Mouse (Mus musculus) lung, embryonic 16.5 days (tissue): ENCODE measurements around the gene Ncbp3. TPM values are rescaled to one million over a fixed set of nuclear protein-coding genes. Genes with fewer than 3 reads are reported as not detected.

ENCODE experiments used
- ATAC-seq: fragments of 200-750 bp; cut with Nextera tagmentation; 2 replicates; pipeline ENCODE4 v1.8.0; 2017; ENCODE audit warnings: low read depth, mild to moderate bottlenecking, moderate library complexity
- H3K27ac ChIP-seq: fragments of 300-500 bp; sonication (generic); 2 replicates; pipeline ENCODE4 v1.5.1; 2014; ENCODE audit warnings: mild to moderate bottlenecking, control low read depth, low read length
- H3K27me3 ChIP-seq: fragments of 300-500 bp; sonication (generic); 2 replicates; pipeline ENCODE4 v1.6.1; 2014; ENCODE audit warnings: low read depth, low read length, mixed read lengths; ENCODE audit not compliant: control insufficient read depth, insufficient read depth
- H3K36me3 ChIP-seq: fragments of 300-500 bp; sonication (generic); 2 replicates; pipeline ENCODE4 v1.6.1; 2014; ENCODE audit warnings: low read length; ENCODE audit not compliant: control insufficient read depth, insufficient read depth
- H3K4me1 ChIP-seq: fragments of 300-500 bp; sonication (generic); replicated peaks from 2 replicates; pipeline ENCODE4 v1.6.1; 2014; ENCODE audit warnings: low read length, mixed read lengths; ENCODE audit not compliant: control insufficient read depth, insufficient read depth
- H3K4me2 ChIP-seq: fragments of 300-500 bp; sonication (generic); 2 replicates; pipeline ENCODE4 v1.6.1; 2014; ENCODE audit warnings: low read depth, low read length, control low read depth
- H3K4me3 ChIP-seq: fragments of 300-500 bp; sonication (generic); 2 replicates; pipeline ENCODE4 v1.5.1; 2014; ENCODE audit warnings: mild to moderate bottlenecking, low read length, control low read depth
- H3K9ac ChIP-seq: fragments of 300-500 bp; sonication (generic); 2 replicates; pipeline ENCODE4 v1.6.1; 2014; ENCODE audit warnings: low read length, control low read depth
- H3K9me3 ChIP-seq: fragments of 300-500 bp; sonication (generic); 2 replicates; pipeline ENCODE4 v1.6.1; 2016; ENCODE audit warnings: low read length; ENCODE audit not compliant: control insufficient read depth
- WGBS: fragments of 180-500 bp; shearing (Covaris S2); extraction: QIAGEN DNeasy Blood & Tissue Kit; methylation state at CpG from one replicate; pipeline ENCODE4 v1.1.7; 2014; 5-methylcytosine and 5-hydroxymethylcytosine counted together
- polyA plus RNA-seq: library from polyadenylated mRNA; unstranded; fragments of >200 nt; fragmentation: Nextera tagmentation; extraction: Ambion mirVana; gene quantifications from 2 replicates; pipeline ENCODE4 v1.2.1, GENCODE M21; 2015

Gene Ncbp3
- polyA plus RNA-seq, 1 experiment from 2014 or later, result 11.7 TPM

GRCm38 (mm10) chr11:73076733-73077132, 29.1 kb downstream of the Ncbp3 start:
- Histone ChIP-seq H3K4me2 (no peak overlapping the region), H3K9me3 (no peaks in the 10 kb centered on the region), H3K4me3 (no peak overlapping the region), H3K36me3 (peaks cover 66% of the 10 kb centered on the region), H3K9ac (no peak overlapping the region), H3K27ac (no peak overlapping the region), H3K4me1 (no peaks in the 10 kb centered on the region), H3K27me3 (no peaks in the 10 kb centered on the region)
- ATAC-seq, result no peak
- WGBS, result 62% methylated on average over 4 of the region's 4 CpGs

GRCm38 (mm10) chr11:73077211-73077720, 29.7 kb downstream of the Ncbp3 start:
- no peak for ATAC-seq
- no peak overlapping the region for H3K4me3 ChIP-seq
- H3K9ac ChIP-seq, result no peak overlapping the region
- H3K36me3 ChIP-seq, result peaks cover 71% of the 10 kb centered on the region
- no peak overlapping the region for H3K4me2 ChIP-seq
- no peaks in the 10 kb centered on the region for H3K9me3 ChIP-seq
- H3K27ac ChIP-seq, result no peak overlapping the region
- no peaks in the 10 kb centered on the region for H3K4me1 ChIP-seq
- 88% methylated on average over 6 of the region's 6 CpGs for WGBS
- no peaks in the 10 kb centered on the region for H3K27me3 ChIP-seq

- Histone ChIP-seq H3K9me3 (no peaks in the 10 kb centered on the region), H3K4me2 (no peak overlapping the region), H3K4me3 (no peak overlapping the region), H3K27ac (no peak overlapping the region), H3K9ac (no peak overlapping the region), H3K4me1 (no peaks in the 10 kb centered on the region), H3K36me3 (peaks cover 65% of the 10 kb centered on the region), H3K27me3 (no peaks in the 10 kb centered on the region)
- 92% methylated on average over 8 of the region's 8 CpGs for WGBS
- ATAC-seq, result no peak
These were observed 31.0 kb downstream of the Ncbp3 start for GRCm38 (mm10) chr11:73078615-73079014.

- H3K9me3 ChIP-seq, result no peaks in the 10 kb centered on the region
- H3K4me2 ChIP-seq, result no peak overlapping the region
- H3K27ac ChIP-seq, result no peak overlapping the region
- no peak overlapping the region for H3K4me3 ChIP-seq
- WGBS, result 83% methylated on average over 3 of the region's 3 CpGs
- peaks cover 51% of the 10 kb centered on the region for H3K36me3 ChIP-seq
- ATAC-seq, result no peak
- no peak overlapping the region for H3K9ac ChIP-seq
- H3K4me1 ChIP-seq, result peaks cover 5% of the 10 kb centered on the region; the same call in 1 of the 2 replicates
- H3K27me3 ChIP-seq, result no peaks in the 10 kb centered on the region
These were observed 32.7 kb downstream of the Ncbp3 start for GRCm38 (mm10) chr11:73080306-73080705.

- no peak for ATAC-seq
- Histone ChIP-seq H3K4me2 (no peak overlapping the region), H3K36me3 (peaks cover 23% of the 10 kb centered on the region), H3K4me1 (peaks cover 5% of the 10 kb centered on the region; the same call in 1 of the 2 replicates), H3K9me3 (no peaks in the 10 kb centered on the region), H3K4me3 (no peak overlapping the region), H3K27me3 (no peaks in the 10 kb centered on the region), H3K27ac (no peak overlapping the region), H3K9ac (no peak overlapping the region)
- 61% methylated on average over 6 of the region's 6 CpGs for WGBS
These were observed 36.7 kb downstream of the Ncbp3 start for GRCm38 (mm10) chr11:73084303-73084702.

- no peak overlapping the region for H3K9ac ChIP-seq
- H3K4me2 ChIP-seq, result no peak overlapping the region
- H3K4me1 ChIP-seq, result peaks cover 5% of the 10 kb centered on the region; the same call in 1 of the 2 replicates
- H3K27ac ChIP-seq, result peak overlapping the region; percentile 11; the same call in 1 of the 2 replicates
- peak; percentile 36; the same call in 1 of the 2 replicates for ATAC-seq
- no peaks in the 10 kb centered on the region for H3K9me3 ChIP-seq
- no peak overlapping the region for H3K4me3 ChIP-seq
- no peaks in the 10 kb centered on the region for H3K27me3 ChIP-seq
- peaks cover 22% of the 10 kb centered on the region for H3K36me3 ChIP-seq
- 58% methylated on average over 10 of the region's 10 CpGs for WGBS
These were observed 37.2 kb downstream of the Ncbp3 start for GRCm38 (mm10) chr11:73084804-73085231.

GRCm38 (mm10) chr11:73085391-73085790, 37.8 kb downstream of the Ncbp3 start:
- H3K9me3 ChIP-seq, result no peaks in the 10 kb centered on the region
- no peak overlapping the region for H3K4me3 ChIP-seq
- peak overlapping the region; percentile 11; the same call in 1 of the 2 replicates for H3K27ac ChIP-seq
- H3K27me3 ChIP-seq, result no peaks in the 10 kb centered on the region
- no peak overlapping the region for H3K9ac ChIP-seq
- no peak overlapping the region for H3K4me2 ChIP-seq
- peaks cover 5% of the 10 kb centered on the region; the same call in 1 of the 2 replicates for H3K4me1 ChIP-seq
- H3K36me3 ChIP-seq, result peaks cover 20% of the 10 kb centered on the region
- no peak for ATAC-seq
- 56% methylated on average over 7 of the region's 7 CpGs for WGBS

GRCm38 (mm10) chr11:73087700-73088480, 40.3 kb downstream of the Ncbp3 start:
- Histone ChIP-seq H3K4me3 (no peak overlapping the region), H3K4me1 (peaks cover 5% of the 10 kb centered on the region; the same call in 1 of the 2 replicates), H3K36me3 (no peaks in the 10 kb centered on the region), H3K4me2 (no peak overlapping the region), H3K27ac (no peak overlapping the region), H3K9me3 (no peaks in the 10 kb centered on the region), H3K27me3 (no peaks in the 10 kb centered on the region), H3K9ac (no peak overlapping the region)
- no peak for ATAC-seq
- 42% methylated on average over 6 of the region's 6 CpGs for WGBS

- H3K36me3 ChIP-seq, result no peaks in the 10 kb centered on the region
- H3K4me3 ChIP-seq, result no peak within 1 kb of the TSS
- H3K9ac ChIP-seq, result no peak within 1 kb of the TSS
- no peak within 1 kb of the TSS for H3K4me2 ChIP-seq
- 73% methylated on average over 4 of the region's 4 CpGs for WGBS
- no peak for ATAC-seq
- H3K27ac ChIP-seq, result no peak within 1 kb of the TSS
- no peaks in the 10 kb centered on the region for H3K4me1 ChIP-seq
- no peaks in the 10 kb centered on the region for H3K27me3 ChIP-seq
- H3K9me3 ChIP-seq, result no peaks in the 10 kb centered on the region
These were observed 42.7 kb downstream of the Ncbp3 start, which contains the start of gene Itgae for GRCm38 (mm10) chr11:73090283-73090682. Gene Itgae (plus strand): TSS chr11:73090583.
